Mouse (Mus musculus): ENCODE data around the gene Acsl4.

The Acsl4 gene

DNA sequence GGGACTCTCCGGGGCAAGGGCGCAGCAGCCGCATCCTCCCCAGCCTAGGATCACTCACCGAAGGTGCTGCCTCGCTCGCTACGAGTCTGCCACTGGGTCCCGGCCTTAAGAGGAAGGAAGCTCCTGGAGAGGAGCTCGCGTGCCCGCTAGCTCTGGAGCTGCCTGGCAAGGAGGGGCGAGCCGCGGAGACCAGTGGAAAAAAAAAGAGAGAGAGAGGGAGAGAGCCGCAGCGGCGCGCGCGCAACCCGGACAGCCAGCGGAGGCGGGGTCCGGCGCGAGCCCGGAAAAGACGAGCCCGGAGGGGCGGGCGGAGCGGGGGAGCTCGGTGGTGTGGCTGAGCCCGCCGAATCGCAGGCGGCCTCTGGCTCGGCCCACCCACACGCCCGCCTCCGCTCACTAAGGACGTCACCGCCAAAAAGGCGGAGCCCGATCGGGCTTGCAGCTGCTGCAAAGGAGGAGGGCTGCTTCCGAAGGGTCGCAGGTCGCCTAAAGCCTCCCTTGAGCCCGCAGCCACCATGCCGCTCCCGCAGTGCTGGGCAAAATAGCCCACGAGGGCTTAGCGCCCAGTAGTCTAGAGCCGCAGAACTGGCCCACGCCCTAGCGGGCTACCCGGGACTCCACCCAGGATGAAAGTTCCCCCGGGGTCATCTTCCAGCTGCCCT lies at the start of gene Acsl4:
Gene Acsl4, minus strand, starts transcription at position 289 of the 662 bp plus-strand sequence.
- peak; percentile 79 to 83 for DNase-seq (ENCODE audit: low spot score in 2 of 2)

- DNase-seq (ENCODE audit: low spot score in 2 of 2): no peak
Observed at GRCm38 (mm10) chrX:142437971-142438504, 47.7 kb upstream of the Acsl4 start.

- no peak for DNase-seq (ENCODE audit: low spot score in 2 of 2)
Observed at GRCm38 (mm10) chrX:142432846-142433245, 42.5 kb upstream of the Acsl4 start.

DNA sequence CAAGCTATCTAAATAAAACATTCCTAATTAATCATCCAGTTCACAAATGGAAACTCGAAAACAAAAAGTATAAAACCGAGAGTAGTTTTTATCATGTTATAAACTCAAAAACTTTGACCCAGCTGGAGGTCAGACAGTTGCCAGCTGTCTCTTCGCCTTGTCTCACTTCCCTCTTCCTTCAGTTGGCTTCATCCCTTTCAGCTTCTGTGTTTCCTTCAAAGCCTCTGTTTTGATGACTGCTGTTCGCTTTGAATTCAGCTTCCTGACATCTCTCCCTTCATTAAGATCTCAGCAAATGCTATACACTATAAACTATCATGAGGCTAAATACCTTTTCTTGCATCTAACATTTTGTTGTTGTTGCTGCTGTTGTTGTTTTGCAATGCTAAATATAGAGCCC lies 36.8 kb upstream of the Acsl4 start:
- DNase-seq (ENCODE audit: low spot score in 2 of 2): no peak

DNA sequence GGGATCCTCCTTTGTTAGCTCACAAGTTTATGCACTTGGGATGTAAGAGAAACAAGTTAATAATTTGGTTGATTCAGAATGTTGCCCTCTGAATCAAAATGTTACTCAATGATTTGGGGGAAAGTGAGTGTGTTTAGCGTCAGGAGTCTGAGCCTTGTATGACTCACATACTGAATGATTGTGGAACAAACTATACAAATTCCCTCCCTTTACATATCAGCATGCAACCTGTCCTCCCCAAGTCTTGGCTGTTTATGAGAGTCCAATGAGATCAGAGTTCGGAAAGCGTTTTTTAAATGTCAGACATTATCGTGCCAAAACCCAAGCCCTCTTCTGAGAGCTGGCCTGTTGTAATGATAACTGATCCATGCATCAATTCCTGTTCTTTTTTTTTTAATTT lies 36.3 kb upstream of the Acsl4 start:
- no peak for DNase-seq (ENCODE audit: low spot score in 2 of 2)

DNA sequence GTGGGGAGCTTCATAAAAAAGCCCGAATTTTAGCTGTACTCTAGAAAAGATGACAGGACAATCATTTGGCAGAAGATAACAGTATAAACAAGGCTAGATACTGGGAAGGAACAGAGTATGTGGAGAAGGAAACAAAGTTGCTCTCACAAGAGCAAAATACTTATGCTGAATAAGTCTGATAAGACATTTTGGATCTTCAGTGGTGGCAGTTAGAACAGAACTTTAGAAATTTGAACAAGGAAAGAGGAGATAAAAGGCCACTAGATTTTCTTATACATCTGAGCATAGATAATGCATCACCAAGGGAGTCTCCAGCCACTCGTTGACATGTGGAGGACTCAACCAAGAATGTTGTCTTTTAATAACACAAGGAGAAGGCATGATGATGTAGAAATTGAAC lies 23.5 kb upstream of the Acsl4 start:
- no peak for DNase-seq (ENCODE audit: low spot score in 2 of 2)

DNA sequence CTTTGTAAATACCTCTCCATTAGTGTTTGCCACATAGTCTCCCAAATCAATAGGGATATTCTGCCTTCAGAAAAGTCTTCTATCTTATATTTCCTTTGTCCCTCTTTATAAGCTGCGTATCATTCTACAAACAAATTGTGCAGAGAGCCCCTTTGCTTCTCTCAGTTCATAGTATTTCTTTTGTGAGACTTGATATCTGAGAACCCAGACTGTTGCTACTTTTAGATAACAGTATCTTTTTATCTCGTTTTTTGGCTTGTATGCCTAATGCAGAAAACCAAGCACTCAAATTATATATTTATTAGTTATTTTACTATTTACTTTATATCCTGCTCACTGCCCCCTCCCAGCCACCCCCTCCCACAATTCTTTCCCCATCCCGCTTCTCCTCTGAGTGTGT lies 19.7 kb upstream of the Acsl4 start:
- DNase-seq (ENCODE audit: low spot score in 2 of 2): no peak

- no peak for DNase-seq (ENCODE audit: low spot score in 2 of 2)
Observed at GRCm38 (mm10) chrX:142409338-142409737, 19.0 kb upstream of the Acsl4 start.

- no peak for DNase-seq (ENCODE audit: low spot score in 2 of 2)
Observed at GRCm38 (mm10) chrX:142403114-142403513, 12.8 kb upstream of the Acsl4 start.

DNA sequence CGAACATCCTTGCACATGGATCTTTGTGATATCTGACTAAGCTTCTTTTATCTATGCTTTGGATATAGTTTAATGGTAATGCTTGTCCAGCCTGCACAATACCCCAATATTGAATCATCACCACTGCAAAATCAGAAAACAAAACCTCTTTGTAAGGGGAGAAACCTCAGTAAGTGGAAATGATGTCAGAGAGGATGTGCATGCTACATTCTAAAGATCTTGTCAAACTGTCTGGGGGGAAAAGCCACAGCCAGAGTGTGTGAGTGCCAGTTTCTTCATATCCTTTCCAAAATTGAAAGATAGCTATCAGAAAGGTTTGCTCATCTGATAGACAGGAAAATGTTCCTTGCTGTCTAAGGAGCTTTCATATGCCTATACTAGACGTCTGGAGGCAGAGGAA lies 8.3 kb upstream of the Acsl4 start:
- no peak for DNase-seq (ENCODE audit: low spot score in 2 of 2)

DNA sequence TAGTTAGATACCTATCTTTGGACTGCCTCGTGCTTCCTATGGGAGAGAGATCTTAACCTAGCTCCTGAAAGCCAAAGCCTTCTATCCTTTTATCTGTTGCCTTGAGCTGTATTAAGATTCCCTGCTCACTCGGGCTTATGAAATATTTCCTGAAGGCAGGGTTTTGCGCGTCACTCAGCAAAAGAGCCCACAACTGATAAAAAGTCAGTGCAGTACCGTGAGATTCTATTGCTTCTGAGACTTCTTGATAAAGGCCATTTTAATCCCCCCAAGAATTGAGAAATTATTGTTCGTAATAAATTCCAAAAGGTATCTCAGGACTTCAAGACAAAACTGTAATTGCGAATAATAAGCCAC lies 552 bp upstream of the Acsl4 start:
- no peak for DNase-seq (ENCODE audit: low spot score in 2 of 2)

- peak; percentile 9 to 25 for DNase-seq (ENCODE audit: low spot score in 2 of 2)
Observed at GRCm38 (mm10) chrX:142389581-142390159, 665 bp downstream of the Acsl4 start.

GRCm38 (mm10) chrX:142388141-142388540 lies 2.2 kb downstream of the Acsl4 start:
- DNase-seq (ENCODE audit: low spot score in 2 of 2): no peak

- no peak for DNase-seq (ENCODE audit: low spot score in 2 of 2)
Observed at GRCm38 (mm10) chrX:142387634-142388033, 2.7 kb downstream of the Acsl4 start.

DNA sequence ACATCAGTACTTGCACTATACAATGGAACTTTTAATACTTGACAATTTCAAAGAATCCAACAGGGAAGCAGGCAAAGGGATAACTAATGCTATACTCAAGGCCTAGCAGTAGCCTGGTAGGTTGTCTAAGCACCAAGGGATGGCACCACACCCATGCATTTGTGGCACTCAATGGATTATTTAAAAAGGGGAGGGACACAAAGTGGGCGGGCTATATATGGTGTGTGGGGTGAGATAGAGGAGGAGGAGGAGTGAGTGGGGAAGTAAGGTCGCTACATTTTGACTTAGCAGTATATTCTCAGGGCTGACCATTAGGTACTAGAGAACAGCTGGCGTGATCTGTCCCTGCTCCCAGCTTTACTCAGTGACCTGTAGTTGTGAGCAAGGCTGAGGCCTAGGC lies 5.4 kb downstream of the Acsl4 start:
- DNase-seq (ENCODE audit: low spot score in 2 of 2): no peak

DNA sequence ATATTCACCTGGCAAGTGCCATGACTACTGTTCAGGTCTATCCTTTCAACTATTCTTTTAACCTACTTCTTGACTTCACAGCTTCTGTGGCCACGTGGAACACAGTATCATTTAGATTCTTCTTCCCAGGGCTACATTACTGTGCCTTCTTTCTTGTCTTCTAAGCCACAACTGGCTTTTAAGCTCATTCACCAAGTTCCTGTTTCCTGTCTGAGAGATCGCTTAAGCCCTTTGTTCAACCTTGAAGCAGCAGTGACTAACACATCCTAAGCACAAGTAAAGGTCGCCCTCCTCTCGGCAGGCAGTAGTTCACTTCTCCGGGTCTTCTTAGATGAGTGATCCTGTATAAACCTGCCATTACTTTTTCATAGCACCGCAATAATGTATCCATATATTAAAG lies 10.4 kb downstream of the Acsl4 start:
- no peak for DNase-seq (ENCODE audit: low spot score in 2 of 2)

DNA sequence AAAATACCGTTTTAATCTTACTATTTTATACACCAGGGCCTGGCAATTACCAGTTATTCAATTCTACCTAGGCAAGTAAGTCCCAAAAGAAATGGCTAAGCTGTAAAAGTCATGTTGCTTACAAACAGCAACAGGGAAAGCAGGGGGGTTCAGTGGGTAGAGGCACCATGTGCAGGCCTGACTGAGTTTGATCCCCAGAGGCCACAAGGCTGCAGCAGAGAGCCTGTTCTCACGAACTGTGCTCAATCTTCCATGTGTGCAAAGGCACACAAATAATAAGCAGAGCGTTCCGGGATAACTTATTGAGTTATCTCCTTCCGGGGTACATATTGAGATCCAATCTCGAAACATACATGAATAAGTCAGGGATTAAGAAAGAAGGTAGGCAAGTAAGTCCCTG lies 12.3 kb downstream of the Acsl4 start:
- DNase-seq (ENCODE audit: low spot score in 2 of 2): no peak

GRCm38 (mm10) chrX:142377358-142377757 lies 13.0 kb downstream of the Acsl4 start:
- no peak for DNase-seq (ENCODE audit: low spot score in 2 of 2)

GRCm38 (mm10) chrX:142376747-142377146 lies 13.6 kb downstream of the Acsl4 start:
- no peak for DNase-seq (ENCODE audit: low spot score in 2 of 2)

DNA sequence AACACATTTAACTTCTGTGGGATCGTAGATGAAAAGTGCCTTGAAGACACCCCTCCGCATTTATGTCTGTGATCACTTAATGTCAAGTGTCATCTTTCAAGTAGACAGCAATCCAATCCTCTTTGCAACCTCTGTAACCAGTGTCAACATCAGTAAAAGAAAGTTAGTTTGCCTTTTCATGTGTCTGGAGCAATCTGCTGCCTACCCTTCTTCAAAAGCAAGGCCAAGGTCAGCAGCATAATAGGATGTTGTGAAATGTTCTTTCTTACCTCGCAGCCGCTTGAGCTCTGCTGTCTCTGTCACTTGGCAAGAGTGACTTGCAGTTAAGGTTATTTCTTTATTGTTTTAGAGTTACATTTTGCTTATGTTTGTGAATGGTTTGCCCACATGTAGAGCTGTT lies 14.8 kb downstream of the Acsl4 start:
- no peak for DNase-seq (ENCODE audit: low spot score in 2 of 2)

DNA sequence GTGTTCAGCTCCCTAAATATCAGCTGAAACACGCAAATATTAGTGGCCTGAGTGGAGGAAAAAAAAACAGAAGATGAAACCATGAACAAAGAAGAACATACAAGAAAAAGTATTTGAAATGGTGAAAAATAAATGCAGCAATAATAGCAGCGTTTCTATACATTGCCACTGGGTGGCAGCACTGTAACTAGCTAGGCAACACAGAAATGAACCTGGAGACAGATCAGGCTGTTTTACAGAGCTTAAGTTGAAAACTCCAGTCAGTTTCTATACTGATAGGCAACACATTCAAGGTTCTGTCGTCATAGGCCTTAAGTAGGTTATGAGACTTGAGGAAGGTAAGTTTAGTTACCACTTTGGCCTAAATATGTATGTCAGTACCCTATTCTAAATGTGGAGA lies 17.9 kb downstream of the Acsl4 start:
- peak; percentile 42 to 64 for DNase-seq (ENCODE audit: low spot score in 2 of 2)

GRCm38 (mm10) chrX:142369935-142370334 lies 20.4 kb downstream of the Acsl4 start:
- no peak for DNase-seq (ENCODE audit: low spot score in 2 of 2)

- DNase-seq (ENCODE audit: low spot score in 2 of 2): no peak
Observed at GRCm38 (mm10) chrX:142363882-142364281, 26.5 kb downstream of the Acsl4 start.

DNA sequence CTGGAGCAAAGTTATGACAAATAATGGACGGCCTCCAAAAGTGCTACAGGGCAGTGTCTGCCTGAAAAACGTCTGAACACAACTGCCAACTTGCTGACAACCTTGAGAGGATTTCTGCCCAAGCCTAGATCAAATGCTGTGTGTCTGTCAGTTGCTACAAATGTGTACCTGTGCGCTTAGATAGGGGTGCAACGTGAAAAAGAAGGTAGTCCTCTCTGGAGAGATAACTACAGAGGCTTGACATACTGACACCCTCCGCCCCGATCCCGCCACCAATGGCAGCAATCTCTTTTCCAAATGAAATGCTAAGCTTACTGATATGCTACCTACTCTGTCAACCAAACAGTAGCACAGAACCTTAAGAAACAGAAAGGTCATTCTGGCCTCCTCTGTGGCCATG lies 31.3 kb downstream of the Acsl4 start:
- no peak for DNase-seq (ENCODE audit: low spot score in 2 of 2)
